Mouse (Mus musculus): ENCODE measurements around the gene Pts. TPM values are rescaled to one million over a fixed set of nuclear protein-coding genes. Genes with fewer than 3 reads are reported as not detected.

Gene Pts
- polyA plus RNA-seq (2012; ENCODE audit: insufficient read depth, low replicate concordance), result 15.7 TPM in 1 of 2 replicates, not detected in the other

GRCm38 (mm10) chr9:50528293-50528892 lies at the start of gene Pts:
Gene Pts, minus strand, starts transcription at chr9:50528724.
- Histone ChIP-seq H3K27me3 (replicated peaks) (no peaks in the 10 kb centered on the region), H3K4me1 (peaks cover 52% of the 10 kb centered on the region), H3K36me3 (replicated peaks; ENCODE audit: low read length) (peaks cover 26% of the 10 kb centered on the region), H3K9me3 (no peaks in the 10 kb centered on the region), H3K4me3 (replicated peaks) (peak within 1 kb of the TSS; percentile 97)
- TF ChIP-seq GATA1 (IDR thresholded peaks at IDR 0.05; ENCODE audit: borderline replicate concordance, low read length) (no peak), FLI1 (IDR thresholded peaks at IDR 0.05; ENCODE audit: low read length) (no peak)

- peaks cover 4% of the 10 kb centered on the region; the same call in 1 of the 2 replicates for H3K4me1 ChIP-seq
- TF ChIP-seq FLI1 (IDR thresholded peaks at IDR 0.05; ENCODE audit: low read length), result no peak
- TF ChIP-seq GATA1 (IDR thresholded peaks at IDR 0.05; ENCODE audit: borderline replicate concordance, low read length), result no peak
- H3K4me3 ChIP-seq (replicated peaks), result no peak overlapping the region
- no peaks in the 10 kb centered on the region for H3K27me3 ChIP-seq (replicated peaks)
- H3K36me3 ChIP-seq (replicated peaks; ENCODE audit: low read length), result no peaks in the 10 kb centered on the region
- H3K9me3 ChIP-seq, result no peaks in the 10 kb centered on the region
Measured at GRCm38 (mm10) chr9:50569599-50570525, 41.3 kb upstream of the Pts start.

- no peaks in the 10 kb centered on the region for H3K36me3 ChIP-seq (replicated peaks; ENCODE audit: low read length)
- no peaks in the 10 kb centered on the region for H3K27me3 ChIP-seq (replicated peaks)
- H3K4me3 ChIP-seq (replicated peaks), result no peak overlapping the region
- H3K9me3 ChIP-seq, result no peaks in the 10 kb centered on the region
- H3K4me1 ChIP-seq, result peaks cover 4% of the 10 kb centered on the region; the same call in 1 of the 2 replicates
- TF ChIP-seq GATA1 (IDR thresholded peaks at IDR 0.05; ENCODE audit: borderline replicate concordance, low read length) (no peak), FLI1 (IDR thresholded peaks at IDR 0.05; ENCODE audit: low read length) (no peak)
Measured at GRCm38 (mm10) chr9:50567881-50568280, 39.4 kb upstream of the Pts start.

GRCm38 (mm10) chr9:50567372-50567771 lies 38.8 kb upstream of the Pts start:
- H3K4me1 ChIP-seq, result peaks cover 4% of the 10 kb centered on the region; the same call in 1 of the 2 replicates
- H3K27me3 ChIP-seq (replicated peaks), result no peaks in the 10 kb centered on the region
- H3K36me3 ChIP-seq (replicated peaks; ENCODE audit: low read length), result no peaks in the 10 kb centered on the region
- H3K9me3 ChIP-seq, result no peaks in the 10 kb centered on the region
- H3K4me3 ChIP-seq (replicated peaks), result no peak overlapping the region
- TF ChIP-seq FLI1 (IDR thresholded peaks at IDR 0.05; ENCODE audit: low read length) (no peak), GATA1 (IDR thresholded peaks at IDR 0.05; ENCODE audit: borderline replicate concordance, low read length) (no peak)

- H3K36me3 ChIP-seq (replicated peaks; ENCODE audit: low read length), result no peaks in the 10 kb centered on the region
- H3K9me3 ChIP-seq, result peaks cover 4% of the 10 kb centered on the region; the same call in 1 of the 2 replicates
- H3K27me3 ChIP-seq (replicated peaks), result no peaks in the 10 kb centered on the region
- TF ChIP-seq FLI1 (IDR thresholded peaks at IDR 0.05; ENCODE audit: low read length) (no peak), GATA1 (IDR thresholded peaks at IDR 0.05; ENCODE audit: borderline replicate concordance, low read length) (no peak)
- no peak overlapping the region for H3K4me3 ChIP-seq (replicated peaks)
- H3K4me1 ChIP-seq, result peaks cover 4% of the 10 kb centered on the region; the same call in 1 of the 2 replicates
Measured at GRCm38 (mm10) chr9:50565940-50566339, 37.4 kb upstream of the Pts start.

GRCm38 (mm10) chr9:50565173-50565572 lies 36.6 kb upstream of the Pts start:
- no peaks in the 10 kb centered on the region for H3K27me3 ChIP-seq (replicated peaks)
- peaks cover 7% of the 10 kb centered on the region; the same call in 1 of the 2 replicates for H3K9me3 ChIP-seq
- no peak overlapping the region for H3K4me3 ChIP-seq (replicated peaks)
- TF ChIP-seq GATA1 (IDR thresholded peaks at IDR 0.05; ENCODE audit: borderline replicate concordance, low read length) (no peak), FLI1 (IDR thresholded peaks at IDR 0.05; ENCODE audit: low read length) (no peak)
- H3K4me1 ChIP-seq, result peaks cover 3% of the 10 kb centered on the region; the same call in 1 of the 2 replicates
- no peaks in the 10 kb centered on the region for H3K36me3 ChIP-seq (replicated peaks; ENCODE audit: low read length)

- Histone ChIP-seq H3K4me1 (no peaks in the 10 kb centered on the region), H3K36me3 (replicated peaks; ENCODE audit: low read length) (no peaks in the 10 kb centered on the region), H3K4me3 (replicated peaks) (no peak overlapping the region), H3K27me3 (replicated peaks) (no peaks in the 10 kb centered on the region), H3K9me3 (peaks cover 7% of the 10 kb centered on the region; the same call in 1 of the 2 replicates)
- TF ChIP-seq FLI1 (IDR thresholded peaks at IDR 0.05; ENCODE audit: low read length) (no peak), GATA1 (IDR thresholded peaks at IDR 0.05; ENCODE audit: borderline replicate concordance, low read length) (no peak)
Measured at GRCm38 (mm10) chr9:50561918-50562360, 33.4 kb upstream of the Pts start.

- Histone ChIP-seq H3K9me3 (peaks cover 7% of the 10 kb centered on the region; the same call in 1 of the 2 replicates), H3K27me3 (replicated peaks) (no peaks in the 10 kb centered on the region), H3K36me3 (replicated peaks; ENCODE audit: low read length) (no peaks in the 10 kb centered on the region), H3K4me1 (no peaks in the 10 kb centered on the region), H3K4me3 (replicated peaks) (no peak within 1 kb of the TSS)
- no peak for TF ChIP-seq FLI1 (IDR thresholded peaks at IDR 0.05; ENCODE audit: low read length)
- no peak for TF ChIP-seq GATA1 (IDR thresholded peaks at IDR 0.05; ENCODE audit: borderline replicate concordance, low read length)
Measured at GRCm38 (mm10) chr9:50561145-50561917, 32.8 kb upstream of the Pts start, which contains the start of gene Tex12. Gene Tex12, minus strand, starts transcription at chr9:50561325.

GRCm38 (mm10) chr9:50555094-50555446 lies 26.5 kb upstream of the Pts start, which contains the start of gene Bco2:
Gene Bco2, minus strand, starts transcription at chr9:50555181.
- H3K4me1 ChIP-seq, result peaks cover 9% of the 10 kb centered on the region
- TF ChIP-seq GATA1 (IDR thresholded peaks at IDR 0.05; ENCODE audit: borderline replicate concordance, low read length) (no peak), FLI1 (IDR thresholded peaks at IDR 0.05; ENCODE audit: low read length) (no peak)
- no peaks in the 10 kb centered on the region for H3K9me3 ChIP-seq
- H3K27me3 ChIP-seq (replicated peaks), result no peaks in the 10 kb centered on the region
- H3K36me3 ChIP-seq (replicated peaks; ENCODE audit: low read length), result no peaks in the 10 kb centered on the region
- H3K4me3 ChIP-seq (replicated peaks), result peak within 1 kb of the TSS; percentile 84

All from megakaryocyte, embryonic 14.5 days (primary cell).